Mouse (Mus musculus) spleen, postnatal 36 days (tissue): Measurements from ENCODE around the gene Serpinb1c.
"Not testable (repeated sequence)": the region's sequence is repeated elsewhere in the genome, so short reads cannot be mapped to it uniquely, and the experiment has no call there.

Source experiments
- DNase-seq, 2 experiments: peaks; one replicate each; pipeline ENCODE4 v3.0.0; 2022; ENCODE audit warnings: low spot score in 2 of 2, mixed read lengths in 1 of 2

Serpinb1c gene

DNA sequence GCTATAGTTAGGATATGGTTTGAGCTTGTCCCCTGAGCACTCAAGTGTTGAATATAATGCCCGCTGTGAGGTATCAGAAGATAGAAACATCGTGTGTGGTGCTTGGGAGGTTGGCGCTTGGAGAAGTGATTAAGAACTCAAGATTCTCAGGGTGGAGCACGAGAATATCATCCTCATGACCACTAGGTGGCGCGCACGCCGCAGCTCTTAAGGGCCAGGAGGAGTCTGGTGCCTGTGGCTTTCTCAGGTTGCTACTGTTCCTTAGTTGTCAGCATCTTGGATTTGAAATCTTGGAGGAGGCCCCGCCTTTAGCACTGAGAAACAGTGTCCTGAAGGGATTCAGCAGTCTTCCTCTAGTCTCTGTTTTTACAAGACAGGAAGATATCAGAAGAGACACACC, 31.5 kb downstream of the Serpinb1c start:
- peak; percentile 53 to 73 for DNase-seq

DNA sequence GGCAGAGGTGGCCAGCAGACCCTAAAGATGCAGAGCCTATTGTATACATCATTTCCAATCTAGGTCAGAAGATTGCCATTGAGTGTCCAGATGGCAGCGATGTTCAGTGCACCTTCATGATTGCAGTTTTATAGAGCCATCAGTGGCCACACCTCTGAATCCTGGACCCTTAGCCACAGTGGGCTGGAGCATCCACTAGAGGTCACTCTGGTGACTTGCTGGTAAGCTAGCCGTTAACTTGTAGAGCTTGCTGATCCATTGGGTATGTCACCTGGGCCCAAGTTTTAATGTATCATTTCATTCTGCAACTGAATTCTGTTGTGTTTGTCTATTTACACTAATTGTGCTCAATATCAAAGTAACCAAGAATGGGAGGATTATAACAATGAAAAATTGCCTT, 32.4 kb downstream of the Serpinb1c start:
- peak in 1 of 2 experiments; percentile 12 for DNase-seq

GRCm38 (mm10) chr13:32864529-32864928, 33.5 kb downstream of the Serpinb1c start:
- not testable (repeated sequence) for DNase-seq

- DNase-seq, result peak in 1 of 2 experiments; percentile 10
These were observed 34.6 kb downstream of the Serpinb1c start for GRCm38 (mm10) chr13:32863456-32863855.

DNA sequence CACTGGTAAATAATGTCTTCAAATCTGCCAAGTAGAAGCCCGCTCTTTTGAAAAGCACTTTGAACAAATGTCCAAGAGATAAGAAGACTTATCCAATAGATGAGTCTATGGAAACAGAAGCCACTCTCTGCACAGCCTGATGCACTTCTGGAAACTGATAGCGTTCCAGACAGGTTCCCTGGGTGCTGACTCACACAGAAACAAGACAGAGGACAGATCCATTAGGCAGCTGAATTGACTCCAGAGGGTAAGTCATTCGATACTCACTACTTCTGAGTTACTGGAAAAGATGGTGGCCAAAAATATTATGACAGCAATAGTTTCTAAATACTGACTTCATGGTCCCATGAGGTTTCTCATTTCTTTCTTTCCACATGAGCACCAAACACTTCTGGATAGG, 37.2 kb downstream of the Serpinb1c start:
- DNase-seq, result no peak

DNA sequence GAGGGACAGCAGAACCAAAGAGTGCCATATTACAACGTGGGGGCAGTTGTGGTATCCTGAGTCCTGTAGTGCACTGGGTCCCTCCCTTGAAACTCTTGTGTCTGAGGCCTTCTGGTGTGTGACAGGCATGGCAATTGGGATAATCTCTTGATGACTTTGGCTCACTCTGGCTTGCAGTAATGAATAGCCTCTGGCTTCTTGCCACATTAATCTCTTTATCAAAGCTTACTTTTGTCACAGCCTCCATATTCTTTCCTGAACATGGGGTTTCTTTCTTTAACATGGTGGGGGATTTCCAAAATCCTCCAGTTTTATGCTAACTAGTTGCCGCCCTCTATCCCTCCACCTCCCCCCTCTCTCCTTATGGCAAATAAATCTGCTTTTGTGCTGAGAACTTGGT, 44.9 kb downstream of the Serpinb1c start:
- no peak for DNase-seq

- no peak for DNase-seq
These were observed 45.5 kb downstream of the Serpinb1c start for GRCm38 (mm10) chr13:32852539-32852938.

GRCm38 (mm10) chr13:32851967-32852366, 46.0 kb downstream of the Serpinb1c start:
- peak; percentile 43 to 48 for DNase-seq

- DNase-seq, result peak; percentile 85
These were observed 47.2 kb downstream of the Serpinb1c start, which contains the start of gene Serpinb1a for GRCm38 (mm10) chr13:32850668-32851404. Gene Serpinb1a, minus strand, starts transcription at chr13:32851185.

DNA sequence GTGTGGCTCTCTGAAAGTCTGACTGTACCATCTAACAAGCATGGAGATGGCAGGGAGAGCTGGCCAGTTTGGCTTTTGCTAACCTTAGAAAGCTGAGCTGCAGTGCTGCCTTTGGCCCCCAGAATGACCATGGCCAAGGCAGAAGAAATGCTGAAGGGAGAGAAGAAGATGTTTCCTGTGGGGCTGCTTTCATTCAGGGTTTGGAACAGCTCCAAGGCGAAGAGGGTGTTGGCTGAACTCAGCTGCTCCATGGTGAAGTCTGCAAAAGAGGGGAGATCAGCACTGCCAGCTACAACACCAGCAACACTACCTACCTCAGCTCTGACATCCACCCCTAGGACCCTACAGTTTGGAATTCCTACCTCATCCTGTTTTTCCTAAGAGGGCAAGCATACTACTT, 47.9 kb downstream of the Serpinb1c start:
- no peak for DNase-seq

- peak; percentile 26 to 29 for DNase-seq
These were observed 48.4 kb downstream of the Serpinb1c start for GRCm38 (mm10) chr13:32849531-32850123.

DNA sequence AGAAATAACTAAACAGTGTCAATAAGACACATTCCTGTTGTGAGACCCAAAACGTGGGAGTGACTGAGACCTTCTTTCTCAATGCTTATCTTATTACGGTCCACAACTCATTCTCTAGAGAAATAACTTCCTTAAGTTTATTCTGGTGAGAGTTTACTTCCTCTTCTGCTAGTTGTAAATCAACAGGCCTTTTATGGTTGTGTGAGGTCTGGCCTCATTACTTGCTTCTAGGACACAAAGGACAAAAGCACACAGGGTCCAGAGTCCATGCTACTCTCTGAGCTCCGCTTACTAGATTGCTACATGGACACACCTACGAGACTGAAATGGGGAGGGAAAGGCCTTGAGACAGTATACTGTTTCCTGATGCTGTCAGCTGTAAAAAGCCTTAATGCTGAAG, 48.9 kb downstream of the Serpinb1c start:
- DNase-seq, result peak; percentile 42 to 52

- DNase-seq, result no peak
These were observed 51.8 kb downstream of the Serpinb1c start for GRCm38 (mm10) chr13:32846221-32846620.

DNA sequence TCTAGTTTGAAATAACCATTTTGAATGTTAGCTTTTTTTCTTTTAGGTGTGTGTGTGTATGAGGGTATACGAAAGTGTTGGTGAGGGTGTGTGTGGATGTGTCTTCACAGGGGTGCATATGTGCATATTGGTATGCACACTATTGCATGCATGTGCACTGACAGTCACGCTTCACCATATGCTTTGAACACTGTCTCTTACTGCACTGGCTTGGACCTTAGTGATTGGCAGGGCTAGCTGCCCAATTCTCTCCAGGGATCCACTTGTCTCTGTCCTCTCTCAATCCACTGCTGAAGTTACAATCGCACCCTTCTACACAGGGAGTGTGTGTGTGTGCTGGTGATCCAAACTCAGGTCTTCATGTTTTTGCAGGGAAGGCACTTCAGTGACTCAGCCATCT, 56.7 kb downstream of the Serpinb1c start:
- DNase-seq, result no peak

DNA sequence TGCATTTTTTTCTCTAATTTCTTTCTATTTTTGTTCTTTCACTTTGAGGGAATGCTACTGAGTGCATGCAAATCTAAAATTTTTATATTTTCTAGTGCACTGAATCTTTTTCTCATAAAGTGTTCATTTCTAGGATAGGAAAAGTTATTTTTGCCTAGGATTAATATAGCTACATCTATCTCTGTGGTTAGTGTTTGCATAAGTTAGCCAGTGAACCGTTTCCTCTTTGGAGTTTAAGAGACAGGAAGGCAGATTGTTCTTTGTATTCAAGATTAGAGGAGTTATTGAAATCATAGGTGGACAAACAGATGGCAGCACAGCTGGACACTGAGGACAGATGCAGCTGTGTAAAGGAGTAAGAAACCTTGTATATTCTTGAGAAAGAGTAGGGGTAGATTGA, 58.7 kb downstream of the Serpinb1c start:
- peak in 1 of 2 experiments; percentile 29 for DNase-seq

DNA sequence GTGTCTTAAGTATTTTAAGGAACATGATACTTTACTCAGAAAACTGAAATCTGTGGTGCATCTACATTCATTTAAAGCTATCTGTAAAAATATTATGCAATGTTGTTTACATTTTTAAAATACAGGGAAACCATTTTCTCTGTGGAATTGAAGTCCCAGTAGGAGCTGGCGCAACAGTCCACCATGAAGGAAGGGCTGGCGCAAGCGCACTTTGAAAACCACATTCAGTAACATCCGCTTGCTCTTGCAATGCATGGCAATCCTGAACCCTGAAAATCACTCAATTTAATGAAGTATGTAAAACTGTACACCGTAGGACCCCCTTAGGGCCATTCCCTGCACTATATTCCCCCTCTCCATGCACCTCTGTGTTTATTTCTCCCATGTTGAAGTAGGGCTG, 63.5 kb downstream of the Serpinb1c start:
- no peak for DNase-seq

- DNase-seq, result peak; percentile 30 to 36
These were observed 64.8 kb downstream of the Serpinb1c start for GRCm38 (mm10) chr13:32833237-32833636.

DNA sequence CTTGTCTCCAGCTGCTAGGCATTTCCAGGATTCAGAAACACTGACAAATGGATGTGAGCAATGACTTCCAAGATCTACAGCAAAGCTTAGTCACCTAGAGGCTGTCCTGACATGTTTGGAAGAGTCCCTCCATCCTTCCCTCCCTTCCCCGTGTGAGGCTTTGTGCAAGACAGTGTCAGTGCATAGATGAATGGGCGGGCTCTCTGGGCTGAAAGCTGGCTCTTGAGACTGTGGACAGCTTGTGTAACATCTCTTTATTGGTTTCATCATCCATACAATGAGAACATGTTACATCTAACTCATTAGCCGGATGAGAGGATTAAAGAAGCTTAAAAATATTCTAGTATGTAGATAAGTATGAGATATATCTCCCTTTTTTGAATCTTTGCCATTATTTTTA, 65.2 kb downstream of the Serpinb1c start:
- DNase-seq, result peak in 1 of 2 experiments; percentile 20

- DNase-seq, result peak; percentile 90 to 92
These were observed 66.3 kb downstream of the Serpinb1c start for GRCm38 (mm10) chr13:32831505-32832273.
